Mouse (Mus musculus) WW6 (cell line): ENCODE results near the gene Trim28.

Source experiments
- DNase-seq: peaks from one replicate; pipeline ENCODE4 v3.0.0-alpha.2; 2013; ENCODE audit warnings: low read depth, low spot score

Gene Trim28

GRCm38 (mm10) chr7:13033451-13034147, 34.7 kb downstream of the Trim28 start:
- no peak for DNase-seq

GRCm38 (mm10) chr7:13034148-13034977, 35.4 kb downstream of the Trim28 start, which contains the start of gene Chmp2a:
Gene Chmp2a, minus strand, starts transcription at chr7:13034807.
- DNase-seq: no peak

- DNase-seq: no peak
These were observed 36.4 kb downstream of the Trim28 start for GRCm38 (mm10) chr7:13035211-13035855.

- DNase-seq: no peak
These were observed 37.9 kb downstream of the Trim28 start for GRCm38 (mm10) chr7:13036806-13037205.

GRCm38 (mm10) chr7:13037366-13037765, 38.5 kb downstream of the Trim28 start:
- DNase-seq: no peak

GRCm38 (mm10) chr7:13037901-13038555, 39.1 kb downstream of the Trim28 start, which contains the start of gene Ube2m:
Gene Ube2m, minus strand, starts transcription at chr7:13038275.
- DNase-seq: no peak

- no peak for DNase-seq
These were observed 39.8 kb downstream of the Trim28 start for GRCm38 (mm10) chr7:13038621-13039169.

GRCm38 (mm10) chr7:13039181-13039580, 40.3 kb downstream of the Trim28 start:
- DNase-seq: no peak

GRCm38 (mm10) chr7:13041256-13041655, 42.3 kb downstream of the Trim28 start:
- no peak for DNase-seq

- no peak for DNase-seq
These were observed 43.6 kb downstream of the Trim28 start for GRCm38 (mm10) chr7:13042511-13042910.

GRCm38 (mm10) chr7:13043120-13043444, 44.2 kb downstream of the Trim28 start:
- no peak for DNase-seq

- no peak for DNase-seq
These were observed 44.7 kb downstream of the Trim28 start for GRCm38 (mm10) chr7:13043445-13044253.

GRCm38 (mm10) chr7:13044254-13044625, 45.3 kb downstream of the Trim28 start:
- no peak for DNase-seq

GRCm38 (mm10) chr7:13046084-13046483, 47.2 kb downstream of the Trim28 start:
- no peak for DNase-seq

- DNase-seq: no peak
These were observed 54.1 kb downstream of the Trim28 start for GRCm38 (mm10) chr7:13053001-13053400.

GRCm38 (mm10) chr7:13053501-13053900, 54.6 kb downstream of the Trim28 start:
- no peak for DNase-seq

- no peak for DNase-seq
These were observed 55.0 kb downstream of the Trim28 start for GRCm38 (mm10) chr7:13053961-13054286.

- peak; percentile 92 for DNase-seq
These were observed 55.5 kb downstream of the Trim28 start, which contains the start of gene Mzf1 for GRCm38 (mm10) chr7:13054287-13055010. Gene Mzf1, minus strand, starts transcription at chr7:13054764.

GRCm38 (mm10) chr7:13056913-13057700, 58.2 kb downstream of the Trim28 start:
- no peak for DNase-seq
